Mouse (Mus musculus): ENCODE measurements around the gene Pkp2. TPM values are rescaled to one million over a fixed set of nuclear protein-coding genes. Genes with fewer than 3 reads are reported as not detected.
"Not testable (repeated sequence)": the region's sequence is repeated elsewhere in the genome, so short reads cannot be mapped to it uniquely, and the experiment has no call there.

Gene Pkp2
- 1 to 10 TPM; 3.6 to 5.7 TPM for total RNA-seq (2021)
- long read RNA-seq, experiment 1, transcript Pkp2-201 (13 exons, 2,918 nt): major isoform, 11 of 11 reads
- long read RNA-seq, experiment 1, partial matches to known transcripts: 0 of 11 reads
- long read RNA-seq, experiment 1, other reads (novel, unspliced or antisense): 0 of 11 reads
- long read RNA-seq, experiment 2, transcript Pkp2-201 (13 exons, 2,918 nt): major isoform, 6 of 7 reads
- long read RNA-seq, experiment 2, partial matches to known transcripts: 0 of 7 reads
- long read RNA-seq, experiment 2, other reads (novel, unspliced or antisense): 0 of 7 reads

- DNase-seq (ENCODE audit: low spot score): peak; percentile 63
These were observed at the start of gene Pkp2 for GRCm38 (mm10) chr16:16213079-16213760. Gene Pkp2, plus strand, starts transcription at chr16:16213318.

GRCm38 (mm10) chr16:16197374-16197773, 15.7 kb upstream of the Pkp2 start:
- DNase-seq (ENCODE audit: low spot score): no peak

- DNase-seq (ENCODE audit: low spot score): peak; percentile 14
These were observed 11.1 kb upstream of the Pkp2 start for GRCm38 (mm10) chr16:16201991-16202390.

GRCm38 (mm10) chr16:16204648-16205047, 8.5 kb upstream of the Pkp2 start:
- DNase-seq (ENCODE audit: low spot score): no peak

GRCm38 (mm10) chr16:16212723-16213078, 417 bp upstream of the Pkp2 start:
- DNase-seq (ENCODE audit: low spot score): no peak

GRCm38 (mm10) chr16:16213761-16214305, 715 bp downstream of the Pkp2 start:
- no peak for DNase-seq (ENCODE audit: low spot score)

- DNase-seq (ENCODE audit: low spot score): no peak
These were observed 2.7 kb downstream of the Pkp2 start for GRCm38 (mm10) chr16:16215645-16216387.

- DNase-seq (ENCODE audit: low spot score): no peak
These were observed 3.8 kb downstream of the Pkp2 start for GRCm38 (mm10) chr16:16216934-16217333.

- no peak for DNase-seq (ENCODE audit: low spot score)
These were observed 6.7 kb downstream of the Pkp2 start for GRCm38 (mm10) chr16:16219835-16220234.

- no peak for DNase-seq (ENCODE audit: low spot score)
These were observed 9.5 kb downstream of the Pkp2 start for GRCm38 (mm10) chr16:16222651-16223050.

GRCm38 (mm10) chr16:16224506-16224924, 11.4 kb downstream of the Pkp2 start:
- DNase-seq (ENCODE audit: low spot score): peak; percentile 15

GRCm38 (mm10) chr16:16225828-16226227, 12.7 kb downstream of the Pkp2 start:
- DNase-seq (ENCODE audit: low spot score): no peak

- DNase-seq (ENCODE audit: low spot score): no peak
These were observed 17.3 kb downstream of the Pkp2 start for GRCm38 (mm10) chr16:16230439-16230838.

- no peak for DNase-seq (ENCODE audit: low spot score)
These were observed 20.8 kb downstream of the Pkp2 start for GRCm38 (mm10) chr16:16233919-16234318.

- not testable (repeated sequence) for DNase-seq (ENCODE audit: low spot score)
These were observed 23.6 kb downstream of the Pkp2 start for GRCm38 (mm10) chr16:16236681-16237080.

- DNase-seq (ENCODE audit: low spot score): no peak
These were observed 25.2 kb downstream of the Pkp2 start for GRCm38 (mm10) chr16:16238356-16238755.

- no peak for DNase-seq (ENCODE audit: low spot score)
These were observed 31.6 kb downstream of the Pkp2 start for GRCm38 (mm10) chr16:16244711-16245110.

GRCm38 (mm10) chr16:16250470-16250869, 37.4 kb downstream of the Pkp2 start:
- DNase-seq (ENCODE audit: low spot score): no peak

GRCm38 (mm10) chr16:16253326-16254074, 40.4 kb downstream of the Pkp2 start:
- DNase-seq (ENCODE audit: low spot score): peak; percentile 34

GRCm38 (mm10) chr16:16255217-16255616, 42.1 kb downstream of the Pkp2 start:
- DNase-seq (ENCODE audit: low spot score): no peak

GRCm38 (mm10) chr16:16255874-16256273, 42.8 kb downstream of the Pkp2 start:
- no peak for DNase-seq (ENCODE audit: low spot score)

Data from gastrocnemius, adult 18-20 months (tissue).